Comparison of ENCODE assay signal across 14 mouse cellular contexts in genomic region chr12:68148066-68148465, GRCm38 (mm10).
A peak's percentile ranks its signal among the peaks of the same experiment; 100 is the strongest.
DNase-seq lines count a peak whose midpoint lies in the region; ATAC-seq and TF ChIP-seq lines count a peak whose summit lies in the region.
"Had no signal": no experiment of that assay in that cellular context is flagged by ENCODE, and none has a peak within 500 bp of the region (broad histone marks: within the 10 kb centered on the region; RNA-seq: fewer than 3 reads in every experiment).

No protein-coding gene starts in this region.

- H3K9ac ChIP-seq in kidney, embryonic 16.5 days (replicated peaks; ENCODE audit: low read length): no peak overlapping the region
- H3K9ac ChIP-seq in midbrain, embryonic 14.5 days (replicated peaks; ENCODE audit: low read length): no peak overlapping the region
- H3K9ac ChIP-seq in midbrain, embryonic 16.5 days (ENCODE audit: low read depth, low read length): no peak overlapping the region
- H3K9ac ChIP-seq: liver, embryonic 14.5 days; stomach, embryonic 15.5 days had no signal

- H3K27me3 ChIP-seq in kidney, adult 2 months (replicated peaks; ENCODE audit: control insufficient read depth, insufficient read depth, low read length): no peaks in the 10 kb centered on the region
- no peaks in the 10 kb centered on the region for H3K27me3 ChIP-seq in kidney, embryonic 16.5 days (ENCODE audit: insufficient read depth, low read length)
- H3K27me3 ChIP-seq in midbrain, embryonic 14.5 days (ENCODE audit: control insufficient read depth, insufficient read depth, low read length): no peaks in the 10 kb centered on the region
- H3K27me3 ChIP-seq in midbrain, embryonic 16.5 days (ENCODE audit: control insufficient read depth, insufficient read depth, low read depth, low read length): no peaks in the 10 kb centered on the region
- H3K27me3 ChIP-seq: stomach, embryonic 15.5 days had no signal

- no peak for TF ChIP-seq POLR2A in kidney, adult 2 months (IDR thresholded peaks at IDR 0.05; ENCODE audit: low read depth, low read length)

- no peak; the same call in 1 of the 2 replicates for TF ChIP-seq CTCF in kidney, adult 2 months (conservative IDR thresholded peaks at IDR 0.05; ENCODE audit: insufficient read depth, insufficient read length, low read depth, low read length)

- no peaks in the 10 kb centered on the region for H3K4me1 ChIP-seq in kidney, adult 2 months (ENCODE audit: control insufficient read depth, insufficient read depth, low read length)
- H3K4me1 ChIP-seq in kidney, embryonic 16.5 days (ENCODE audit: insufficient read depth, low read length): no peaks in the 10 kb centered on the region
- no peaks in the 10 kb centered on the region for H3K4me1 ChIP-seq in midbrain, embryonic 14.5 days (ENCODE audit: control insufficient read depth, insufficient read depth, low read length)
- 0 out of 2 replicates have a peak, but pooled peaks cover 3% of the 10 kb centered on the region for H3K4me1 ChIP-seq in midbrain, embryonic 16.5 days (ENCODE audit: control insufficient read depth, insufficient read depth, low read length)
- H3K4me1 ChIP-seq: stomach, embryonic 15.5 days had no signal

- H3K4me3 ChIP-seq in kidney, adult 2 months (ENCODE audit: insufficient read depth, low read depth, low read length): no peak overlapping the region
- H3K4me3 ChIP-seq in kidney, embryonic 16.5 days (ENCODE audit: low read length): no peak overlapping the region
- H3K4me3 ChIP-seq in midbrain, embryonic 14.5 days (replicated peaks; ENCODE audit: low read depth, low read length): no peak overlapping the region
- H3K4me3 ChIP-seq in midbrain, embryonic 16.5 days (ENCODE audit: low read depth, low read length): no peak overlapping the region
- H3K4me3 ChIP-seq: heart, adult 2 months; stomach, embryonic 15.5 days had no signal

- DNase-seq in cerebellum, postnatal 10 days: peak; percentile 49 to 60
- no peak for DNase-seq in cerebellum, postnatal 4 days (ENCODE audit: low spot score in 2 of 2)
- peak; percentile 7 for DNase-seq in kidney, adult 2 months
- peak; percentile 38 for DNase-seq in midbrain, embryonic 14.5 days
- DNase-seq in kidney, postnatal 4 days: peak; percentile 3 to 14
- no peak for DNase-seq in gastrocnemius, postnatal 4 days (ENCODE audit: low spot score in 2 of 2)
- DNase-seq: adrenal gland, postnatal 10 days; heart, adult 2 months; thymus, postnatal 25 days had no signal

- H3K36me3 ChIP-seq in kidney, adult 2 months (ENCODE audit: control insufficient read depth, insufficient read depth, low read length): no peaks in the 10 kb centered on the region
- H3K36me3 ChIP-seq in kidney, embryonic 16.5 days (ENCODE audit: insufficient read depth, low read length): no peaks in the 10 kb centered on the region
- H3K36me3 ChIP-seq in midbrain, embryonic 14.5 days (ENCODE audit: control insufficient read depth, insufficient read depth, low read length): no peaks in the 10 kb centered on the region
- H3K36me3 ChIP-seq in midbrain, embryonic 16.5 days (ENCODE audit: control insufficient read depth, insufficient read depth, low read length): no peaks in the 10 kb centered on the region
- H3K36me3 ChIP-seq: stomach, embryonic 15.5 days had no signal

- H3K27ac ChIP-seq in kidney, adult 2 months (ENCODE audit: insufficient read depth, low read depth, low read length): no peak overlapping the region
- no peak overlapping the region for H3K27ac ChIP-seq in kidney, embryonic 16.5 days (ENCODE audit: low read length)
- H3K27ac ChIP-seq in midbrain, embryonic 14.5 days (replicated peaks; ENCODE audit: low read depth, low read length): no peak overlapping the region
- H3K27ac ChIP-seq in midbrain, embryonic 16.5 days (ENCODE audit: low read length): no peak overlapping the region
- H3K27ac ChIP-seq: heart, adult 2 months; liver, embryonic 14.5 days; stomach, embryonic 15.5 days had no signal

- WGBS in kidney, adult 2 months: 42% methylated on average over 4 of the region's 4 CpGs
- WGBS in kidney, embryonic 16.5 days: 54% methylated on average over 4 of the region's 4 CpGs
- 49% methylated on average over 4 of the region's 4 CpGs for WGBS in midbrain, embryonic 14.5 days
- WGBS in midbrain, embryonic 16.5 days: 37% methylated on average over 4 of the region's 4 CpGs

- no peak for ATAC-seq in kidney, embryonic 16.5 days (ENCODE audit: low FRiP score, low TSS enrichment)
- ATAC-seq in midbrain, embryonic 14.5 days (ENCODE audit: low FRiP score, low TSS enrichment): no peak
- ATAC-seq in midbrain, embryonic 16.5 days: no peak

- no peak overlapping the region for H3K4me2 ChIP-seq in kidney, embryonic 16.5 days (replicated peaks; ENCODE audit: low read depth, low read length)
- no peak overlapping the region for H3K4me2 ChIP-seq in midbrain, embryonic 14.5 days (ENCODE audit: low read length)
- H3K4me2 ChIP-seq in midbrain, embryonic 16.5 days (ENCODE audit: low read length): no peak overlapping the region
- H3K4me2 ChIP-seq: midbrain, embryonic 11.5 days; stomach, embryonic 15.5 days had no signal

- no peaks in the 10 kb centered on the region for H3K9me3 ChIP-seq in kidney, embryonic 16.5 days (ENCODE audit: low read length)
- no peaks in the 10 kb centered on the region for H3K9me3 ChIP-seq in midbrain, embryonic 14.5 days (ENCODE audit: control insufficient read depth, low read length)
- no peaks in the 10 kb centered on the region for H3K9me3 ChIP-seq in midbrain, embryonic 16.5 days (replicated peaks; ENCODE audit: control insufficient read depth, low read length, poor library complexity, severe bottlenecking)
- H3K9me3 ChIP-seq: stomach, embryonic 15.5 days had no signal

Comparison
In these comparisons a context has a peak if more than half of its experiments do, and no peak if none do; other contexts are left out.
1. DNase-seq: peak in cerebellum, postnatal 10 days (2 of 2), kidney, adult 2 months (single experiment), midbrain, embryonic 14.5 days (single experiment) and kidney, postnatal 4 days (2 of 2); none in cerebellum, postnatal 4 days (0 of 2) and gastrocnemius, postnatal 4 days (0 of 2).